Mouse (Mus musculus): ENCODE results near the gene Tkfc. TPM values are rescaled to one million over a fixed set of nuclear protein-coding genes. Genes with fewer than 3 reads are reported as not detected.

Gene Tkfc
- polyA plus RNA-seq, 1 experiment from 2014 or later, result 22.4 TPM

DNA sequence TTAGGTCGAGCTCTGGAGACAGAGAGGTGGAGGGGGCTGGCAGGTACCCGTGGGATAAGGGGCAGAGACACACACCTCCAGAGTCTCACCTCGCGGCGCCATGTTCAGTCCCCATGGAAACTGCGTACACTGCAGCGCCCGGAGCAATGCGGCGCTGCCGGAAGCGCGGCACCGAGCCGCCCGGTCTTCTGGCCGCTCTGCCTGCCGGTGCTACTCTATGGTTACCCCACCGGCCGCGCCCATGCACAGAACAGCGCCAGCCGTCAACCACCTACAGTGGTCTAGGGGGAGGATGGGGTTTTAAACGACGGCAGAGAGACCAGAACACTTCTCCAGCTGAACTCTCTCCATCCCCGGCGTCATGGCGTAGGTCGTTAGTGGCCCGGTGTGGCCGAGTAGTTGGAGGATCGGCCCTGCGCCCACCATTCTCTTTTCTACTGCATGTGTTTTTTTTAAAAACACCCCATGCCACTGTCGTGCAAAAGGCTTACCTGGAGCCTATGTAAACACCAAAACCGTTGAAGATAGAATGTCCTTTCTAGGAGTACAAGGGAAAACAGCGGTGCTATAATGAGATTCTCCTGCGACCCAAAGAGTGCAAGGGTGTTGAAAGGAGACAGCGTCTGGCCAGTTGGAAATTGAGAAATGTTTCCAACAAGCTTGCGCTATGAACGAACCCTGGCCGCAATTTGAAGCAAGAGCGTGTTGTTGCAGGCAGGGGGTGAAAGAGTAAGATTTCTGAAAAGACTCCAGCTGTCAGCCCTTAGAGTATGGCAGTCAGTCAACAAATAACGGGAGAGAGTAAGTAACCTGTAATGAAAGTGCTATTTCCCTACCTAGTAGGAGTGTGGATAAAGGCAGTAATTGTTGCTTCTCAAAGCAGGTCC lies 49.6 kb downstream of the Tkfc start, which contains the start of gene Tmem216:
Tmem216 (minus strand) TSS at position 615 of the 887 bp plus-strand sequence.
- Histone ChIP-seq H3K4me3 (peak within 1 kb of the TSS; percentile 78), H3K27ac (replicated peaks) (peak within 1 kb of the TSS; percentile 86), H3K36me3 (replicated peaks) (peaks cover 25% of the 10 kb centered on the region), H3K27me3 (replicated peaks; ENCODE audit: low read depth, poor library complexity, severe bottlenecking) (no peaks in the 10 kb centered on the region), H3K9me3 (no peaks in the 10 kb centered on the region), H3K4me1 (peaks cover 15% of the 10 kb centered on the region)
- 2% methylated on average over 43 of the region's 43 CpGs for WGBS
- peak; percentile 89 for DNase-seq (ENCODE audit: low spot score)

DNA sequence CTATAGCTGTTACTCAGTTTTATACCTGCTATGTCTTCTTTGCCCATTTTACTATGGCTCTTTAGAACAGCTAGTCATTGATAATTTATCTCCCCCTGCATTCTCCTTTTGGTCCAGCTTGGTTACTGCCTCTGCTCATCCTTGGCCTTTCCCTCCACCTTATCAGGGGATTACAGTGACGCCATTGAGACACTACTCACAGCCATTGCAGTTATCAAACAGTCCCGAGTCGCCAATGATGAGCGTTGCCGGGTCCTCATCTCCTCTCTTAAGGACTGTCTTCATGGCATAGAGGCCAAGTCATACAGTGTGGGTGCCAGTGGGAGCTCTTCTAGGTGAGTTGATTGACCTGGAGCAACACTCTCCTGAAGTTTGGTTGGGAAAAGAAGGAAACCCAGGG lies 66.0 kb downstream of the Tkfc start:
- Histone ChIP-seq H3K27ac (replicated peaks) (no peak overlapping the region), H3K4me1 (no peaks in the 10 kb centered on the region), H3K9me3 (no peaks in the 10 kb centered on the region), H3K4me3 (no peak overlapping the region), H3K36me3 (replicated peaks) (peaks cover 99% of the 10 kb centered on the region), H3K27me3 (replicated peaks; ENCODE audit: low read depth, poor library complexity, severe bottlenecking) (no peaks in the 10 kb centered on the region)
- 90% methylated on average over 5 of the region's 5 CpGs for WGBS
- no peak for DNase-seq (ENCODE audit: low spot score)

Other genes with a start within 250 kb of the Tkfc start
- 0.44 and 0.64 TPM in 2 replicates for gene Syt7, start 216.6 kb downstream of the Tkfc start, polyA plus RNA-seq (2016; fragmentation: Nextera tagmentation; extraction: Ambion mirVana)
- 0.29 and 0.52 TPM in 2 replicates for gene Lrrc10b, start 148.2 kb downstream of the Tkfc start, polyA plus RNA-seq (2016; fragmentation: Nextera tagmentation; extraction: Ambion mirVana)
- gene Ppp1r32, start 122.7 kb downstream of the Tkfc start, polyA plus RNA-seq (2016; fragmentation: Nextera tagmentation; extraction: Ambion mirVana), result 0.29 and 0.39 TPM in 2 replicates
- 54.5 and 55.3 TPM in 2 replicates for gene Cpsf7, start 80.4 kb downstream of the Tkfc start, polyA plus RNA-seq (2016; fragmentation: Nextera tagmentation; extraction: Ambion mirVana)
- 62.2 and 64.0 TPM in 2 replicates for gene Sdhaf2, start 79.5 kb downstream of the Tkfc start, polyA plus RNA-seq (2016; fragmentation: Nextera tagmentation; extraction: Ambion mirVana)
- 62.2 and 68.6 TPM in 2 replicates for gene Tmem216, start 49.4 kb downstream of the Tkfc start, polyA plus RNA-seq (2016; fragmentation: Nextera tagmentation; extraction: Ambion mirVana)
- 12.8 and 13.9 TPM in 2 replicates for gene Cyb561a3, start 28.5 kb downstream of the Tkfc start, polyA plus RNA-seq (2016; fragmentation: Nextera tagmentation; extraction: Ambion mirVana)
- gene Tmem138, start 28.3 kb downstream of the Tkfc start, polyA plus RNA-seq (2016; fragmentation: Nextera tagmentation; extraction: Ambion mirVana), result 51.1 and 52.6 TPM in 2 replicates
- 483 and 491 TPM in 2 replicates for gene Ddb1, start 327 bp downstream of the Tkfc start, polyA plus RNA-seq (2016; fragmentation: Nextera tagmentation; extraction: Ambion mirVana)
- 1.8 and 2.0 TPM in 2 replicates for gene Vwce, start 28.6 kb upstream of the Tkfc start, polyA plus RNA-seq (2016; fragmentation: Nextera tagmentation; extraction: Ambion mirVana)
- not detected in 2 replicates for gene Pga5, start 72.4 kb upstream of the Tkfc start, polyA plus RNA-seq (2016; fragmentation: Nextera tagmentation; extraction: Ambion mirVana)
- 37.6 and 40.8 TPM in 2 replicates for gene Vps37c, start 83.1 kb upstream of the Tkfc start, polyA plus RNA-seq (2016; fragmentation: Nextera tagmentation; extraction: Ambion mirVana)
- gene Cd5, start 133.3 kb upstream of the Tkfc start, polyA plus RNA-seq (2016; fragmentation: Nextera tagmentation; extraction: Ambion mirVana), result 0.15 and 0.19 TPM in 2 replicates
- gene Cd6, start 224.4 kb upstream of the Tkfc start, polyA plus RNA-seq (2016; fragmentation: Nextera tagmentation; extraction: Ambion mirVana), result 0.09 and 0.15 TPM in 2 replicates
- gene Slc15a3, start 234.1 kb upstream of the Tkfc start, polyA plus RNA-seq (2016; fragmentation: Nextera tagmentation; extraction: Ambion mirVana), result 0.43 and 0.77 TPM in 2 replicates

Measured in embryonic facial prominence, embryonic 10.5 days (tissue).